Mouse (Mus musculus) embryo, embryonic 11.5 days (tissue): ENCODE measurements around the gene Mst1.

Experiments used
- DNase-seq: peaks from one replicate; pipeline ENCODE4 v3.0.0-alpha.2; 2012; ENCODE audit warnings: low read depth, low spot score

Mst1 gene

DNA sequence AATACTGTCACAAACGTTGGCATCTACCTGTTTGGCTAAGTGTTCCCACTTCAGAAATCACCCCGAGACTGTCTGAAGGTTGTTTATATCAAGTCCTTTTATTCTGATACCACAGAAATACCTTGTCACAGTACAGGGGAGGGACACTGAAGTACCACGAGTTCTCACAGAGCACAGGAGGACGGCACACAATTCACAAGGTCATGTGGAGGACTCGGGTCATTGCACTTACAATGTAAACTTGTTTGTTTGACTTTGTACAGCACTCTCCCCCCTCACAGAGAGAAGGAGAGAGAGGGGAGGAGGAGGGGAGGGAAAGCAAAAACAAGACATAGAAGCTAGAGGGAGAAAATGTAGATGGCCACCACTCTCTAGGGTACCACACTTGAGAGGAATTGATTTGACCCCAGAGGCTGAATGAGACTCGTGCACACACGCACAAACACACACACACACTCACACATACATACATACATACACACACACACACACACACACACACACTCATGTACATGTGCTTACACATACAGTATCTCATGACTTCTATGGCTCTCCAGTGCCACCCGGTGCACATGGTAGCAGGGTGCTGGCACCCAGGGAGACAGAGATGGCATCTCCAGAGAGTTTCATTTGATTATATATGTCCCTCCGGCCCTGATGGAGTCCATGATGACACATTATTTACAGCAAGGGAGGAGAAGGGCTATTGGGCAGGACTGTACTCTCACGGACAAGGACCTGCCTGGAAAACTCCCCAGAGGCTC, 15.9 kb downstream of the Mst1 start:
- DNase-seq: no peak

DNA sequence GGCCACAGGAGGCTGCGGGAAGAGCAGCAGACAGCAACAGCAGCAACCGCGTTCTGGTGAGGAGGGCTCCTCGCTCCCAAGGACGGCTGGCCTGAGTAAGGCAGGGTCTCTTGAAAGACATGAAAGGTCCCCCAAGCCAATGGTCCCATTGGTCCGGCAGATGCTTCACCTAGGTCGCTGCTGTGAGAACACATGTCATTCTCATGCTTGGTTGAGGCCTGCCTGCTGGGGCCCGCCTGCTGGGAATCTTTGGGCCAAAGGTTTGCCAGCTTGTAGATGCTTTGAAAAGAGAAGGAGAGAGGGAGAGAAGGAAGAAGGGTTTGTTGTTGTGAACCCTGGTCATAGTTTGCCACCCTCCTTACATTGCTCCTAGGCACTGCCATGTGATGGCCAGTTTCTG, 19.4 kb downstream of the Mst1 start:
- DNase-seq: no peak

DNA sequence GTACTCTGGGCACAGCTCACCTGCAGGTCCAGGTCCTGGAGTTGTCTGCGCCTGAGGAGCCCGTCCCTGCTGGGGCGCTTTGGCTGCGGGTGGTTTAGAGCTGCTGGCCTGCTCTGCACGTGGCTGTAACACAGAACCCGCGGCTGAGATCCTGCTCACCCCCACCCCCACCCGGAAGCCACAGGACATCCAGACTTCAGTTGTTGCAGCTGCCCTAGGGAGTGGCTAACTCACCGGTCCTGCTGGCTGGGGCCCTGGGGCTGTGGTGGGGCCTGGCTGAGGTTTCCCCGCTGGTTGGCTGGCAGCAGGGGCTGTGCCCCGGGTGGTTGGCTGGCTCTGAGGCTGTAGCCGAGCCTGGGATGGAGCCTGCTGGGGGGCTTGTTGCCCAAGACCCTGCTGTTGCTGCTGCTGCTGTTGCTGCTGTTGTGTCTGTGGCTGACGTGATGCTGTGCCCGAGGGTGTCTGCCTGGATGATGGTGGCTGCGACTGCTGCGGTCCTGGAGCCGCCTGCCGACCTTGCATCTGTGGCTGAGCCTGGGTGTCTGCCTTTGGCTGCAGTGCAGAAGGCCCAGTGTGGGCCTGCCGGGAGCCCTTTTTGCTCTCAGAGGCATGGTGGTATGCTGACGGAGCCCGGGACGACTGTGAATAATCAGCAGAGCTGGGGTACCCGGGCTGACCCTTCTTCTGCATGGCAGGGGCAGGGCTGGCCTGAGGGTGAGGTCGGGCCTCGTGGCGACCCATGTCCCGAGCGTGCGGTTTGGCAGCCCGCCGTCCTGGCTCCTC, 24.7 kb downstream of the Mst1 start:
- no peak for DNase-seq

DNA sequence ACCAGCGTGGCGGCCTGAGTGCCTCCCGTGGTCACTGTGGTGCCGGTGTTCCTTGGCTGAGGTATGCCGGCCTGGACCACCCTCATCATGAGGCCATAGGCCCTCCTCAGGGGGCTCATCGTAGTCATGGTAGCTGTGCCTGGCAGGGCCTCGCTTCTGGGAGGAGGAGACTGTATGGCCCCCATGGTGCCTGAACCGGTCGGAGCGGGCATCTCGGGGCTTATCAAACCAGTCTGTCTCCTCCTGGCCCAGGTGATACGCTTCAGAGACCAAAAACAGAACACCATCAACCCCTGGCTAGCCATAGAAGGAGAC, 25.3 kb downstream of the Mst1 start:
- DNase-seq: no peak

DNA sequence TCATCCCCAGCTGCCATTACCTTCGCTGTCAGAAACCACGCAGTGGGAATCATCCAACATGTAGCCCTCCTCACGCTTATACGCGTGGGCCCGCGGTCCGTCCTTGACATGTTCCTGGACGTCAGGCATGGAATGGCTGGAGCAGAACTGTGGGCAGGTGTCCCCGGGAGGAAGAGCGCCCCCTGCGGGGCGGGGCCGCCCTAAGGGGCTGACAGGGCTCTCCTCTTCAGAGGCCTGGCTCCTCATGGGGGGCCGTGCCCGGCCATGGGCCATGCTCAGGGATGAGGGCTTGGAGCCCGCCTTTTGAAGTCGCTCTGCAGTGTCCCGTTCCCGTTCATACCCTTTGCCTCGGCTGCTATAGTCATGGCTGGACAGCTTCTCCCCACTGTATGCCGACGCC, 25.9 kb downstream of the Mst1 start:
- no peak for DNase-seq

DNA sequence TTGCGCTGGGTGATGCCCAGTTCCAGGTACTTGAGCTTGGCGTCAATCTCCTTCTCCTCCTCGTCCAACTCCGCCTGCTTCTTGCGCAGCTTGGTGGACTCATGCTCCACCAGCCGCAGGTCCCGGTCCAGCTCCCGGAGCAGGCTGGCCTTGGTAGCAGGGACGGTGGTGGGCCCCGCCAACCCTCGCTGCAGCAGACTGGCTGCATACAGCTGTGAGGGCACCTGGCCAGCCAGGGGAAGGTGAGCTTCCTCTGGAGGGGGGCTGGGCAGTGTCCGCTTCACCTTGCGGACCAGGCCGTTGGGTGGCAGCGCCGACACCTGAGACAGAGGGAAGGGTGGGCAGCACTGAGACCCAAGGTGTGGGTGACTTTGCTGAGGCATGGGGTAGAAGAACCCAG, 27.6 kb downstream of the Mst1 start:
- no peak for DNase-seq

DNA sequence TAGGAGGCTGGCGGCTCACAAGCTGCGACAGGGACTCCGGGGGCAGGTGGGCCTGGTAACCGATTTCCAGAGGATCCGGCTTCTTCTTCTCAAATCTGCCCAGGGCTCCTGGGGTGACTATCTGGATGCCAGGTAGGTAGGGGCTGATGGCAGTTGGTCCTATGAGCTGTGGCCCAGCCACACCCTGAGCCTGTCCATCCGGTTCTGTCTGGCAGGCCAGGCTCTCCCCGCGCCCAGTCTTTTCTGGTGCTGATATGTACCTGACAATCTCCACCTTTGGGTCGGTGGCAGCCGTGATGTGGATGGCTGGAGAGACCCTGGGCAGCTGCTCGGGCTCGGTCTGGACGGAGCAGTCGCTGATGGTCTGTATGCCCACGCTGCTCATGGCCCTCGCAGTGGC, 29.9 kb downstream of the Mst1 start:
- DNase-seq: no peak

DNA sequence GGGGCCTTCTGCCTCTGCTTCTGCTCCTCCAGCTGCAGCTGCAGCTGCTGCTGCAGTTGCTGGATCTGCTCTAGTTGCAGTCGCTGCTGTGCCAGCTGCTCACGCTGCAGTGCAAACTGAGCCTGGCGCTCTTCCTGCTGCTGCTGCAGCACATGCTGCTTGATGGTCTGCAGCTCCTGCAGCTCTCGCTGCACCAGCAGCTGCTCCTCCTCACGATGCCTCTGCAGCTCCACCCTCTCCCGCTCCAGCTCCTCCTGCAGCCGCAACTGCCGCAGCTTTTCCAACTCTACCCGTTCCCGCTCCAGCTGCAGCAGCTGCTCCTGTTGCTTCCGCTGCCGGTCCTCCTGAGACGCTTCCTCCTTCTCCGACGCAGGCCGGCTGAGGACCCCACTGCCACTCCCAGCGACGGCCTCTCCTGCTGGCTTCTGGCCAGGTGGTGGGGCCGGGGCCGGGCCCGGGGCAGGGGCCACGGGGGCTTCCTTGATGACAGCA, 30.9 kb downstream of the Mst1 start:
- DNase-seq: no peak

DNA sequence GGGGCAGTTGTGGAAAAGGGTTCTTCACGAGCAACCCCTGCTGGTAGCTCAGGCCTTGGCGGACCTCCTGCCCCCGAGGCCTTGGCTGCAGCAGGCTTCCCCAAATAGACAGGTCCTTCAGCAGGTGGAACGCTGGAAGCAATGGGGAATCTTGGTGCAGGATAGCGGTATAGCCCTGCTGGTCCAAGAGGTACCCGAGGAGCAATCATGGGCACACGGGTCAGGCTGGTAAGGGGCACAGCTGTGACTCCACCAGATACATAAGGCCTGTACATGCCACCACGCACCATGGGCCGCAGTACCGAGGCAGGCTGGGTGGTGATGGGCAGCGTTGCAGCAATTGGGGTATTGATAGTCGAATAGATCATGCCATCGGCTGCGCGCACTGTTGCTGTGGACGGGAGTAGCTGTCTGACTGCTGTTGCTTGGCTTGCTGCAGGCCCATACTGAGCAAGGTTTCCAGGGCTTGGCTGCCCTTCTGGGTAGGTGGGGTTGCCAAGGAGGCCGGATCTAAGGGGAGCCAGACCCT, 31.4 kb downstream of the Mst1 start:
- no peak for DNase-seq

DNA sequence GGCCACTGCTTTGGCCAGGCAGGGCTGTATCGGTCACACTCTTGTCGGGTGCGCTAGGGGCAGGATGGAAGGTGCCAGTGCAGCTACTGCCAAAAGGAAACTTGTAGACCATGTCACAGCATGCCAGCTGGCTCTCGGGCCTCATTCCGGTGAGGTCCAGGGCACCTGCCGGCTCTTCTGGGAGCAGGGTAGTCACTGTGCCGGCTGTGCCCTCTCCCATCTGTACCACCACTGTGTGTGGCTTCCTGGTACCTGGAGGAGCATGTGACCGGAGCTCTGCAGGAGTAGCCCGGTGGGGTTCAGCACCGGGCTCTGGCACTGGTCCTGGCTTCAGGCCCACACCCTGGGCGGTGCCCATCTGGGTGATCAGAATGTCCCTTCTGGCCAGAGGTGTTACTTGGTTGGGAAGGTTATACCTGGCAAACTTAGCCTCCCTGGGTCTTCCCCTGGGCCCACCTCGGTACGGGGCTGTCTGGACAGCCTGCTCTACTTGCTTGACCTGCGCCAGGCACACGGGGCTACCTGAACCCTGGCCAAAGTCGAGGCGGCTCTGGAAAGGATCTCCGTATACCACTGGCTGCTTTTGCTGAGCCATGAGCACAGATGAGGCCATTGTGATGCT, 32.6 kb downstream of the Mst1 start:
- no peak for DNase-seq

DNA sequence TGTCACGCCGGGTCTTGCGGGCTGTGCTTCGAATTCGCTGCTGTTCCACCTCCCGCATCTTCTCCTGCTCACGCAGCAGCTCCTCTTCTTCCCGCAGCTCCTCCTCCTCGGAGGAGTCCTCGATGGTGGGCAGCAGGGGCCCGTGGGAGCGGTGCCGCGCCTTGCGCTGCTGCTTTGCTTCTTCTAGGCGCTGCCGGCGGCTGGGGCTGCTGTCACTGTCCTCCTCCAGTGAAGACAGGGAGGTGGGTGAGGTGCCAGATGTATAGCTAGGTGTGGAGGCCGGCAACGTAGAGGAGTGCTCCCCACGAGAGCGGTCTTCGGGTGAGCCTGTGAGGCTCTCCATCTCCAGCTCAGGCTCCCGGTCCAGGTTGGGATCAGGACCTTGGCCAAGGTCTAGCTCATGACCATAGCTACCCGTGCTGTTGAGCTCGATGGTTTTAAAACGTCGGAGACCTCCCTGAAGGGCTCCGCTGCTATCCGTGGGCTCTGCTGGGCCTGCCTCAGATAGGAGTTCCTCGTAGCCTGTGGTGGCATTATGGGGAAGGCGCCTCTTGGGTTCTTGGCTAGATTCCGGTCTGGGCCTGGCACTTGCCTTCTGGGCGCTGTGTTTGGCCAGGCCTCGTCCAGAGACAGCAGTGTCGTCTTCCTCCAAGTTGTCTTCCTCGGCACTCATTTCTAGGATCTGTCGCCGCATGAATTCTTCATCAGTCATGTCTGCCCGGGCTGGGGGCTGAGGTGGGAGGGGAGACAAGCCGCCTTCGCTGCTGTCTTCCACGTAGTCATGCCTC, 35.2 kb downstream of the Mst1 start:
- no peak for DNase-seq

DNA sequence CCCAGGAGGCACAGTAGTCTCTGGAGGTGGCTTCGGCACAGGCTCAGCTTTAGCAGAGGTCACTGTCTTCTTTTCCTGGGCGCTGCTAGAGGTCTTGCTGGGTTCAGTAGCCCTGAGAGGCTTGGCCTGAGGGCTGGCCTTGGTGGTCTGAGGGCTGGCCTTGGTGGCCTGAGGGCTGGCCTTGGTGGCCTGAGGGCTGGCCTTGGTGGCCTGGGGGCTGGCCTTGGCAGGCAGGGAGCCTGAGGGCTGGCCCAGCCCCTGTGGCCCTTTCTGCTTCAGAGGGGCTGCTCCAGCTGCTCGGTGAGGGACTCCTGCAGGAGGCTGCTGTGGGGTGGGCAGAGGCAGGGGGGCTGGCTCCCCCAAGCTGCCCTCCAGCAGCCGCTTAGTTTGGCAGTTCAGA, 36.9 kb downstream of the Mst1 start:
- no peak for DNase-seq

DNA sequence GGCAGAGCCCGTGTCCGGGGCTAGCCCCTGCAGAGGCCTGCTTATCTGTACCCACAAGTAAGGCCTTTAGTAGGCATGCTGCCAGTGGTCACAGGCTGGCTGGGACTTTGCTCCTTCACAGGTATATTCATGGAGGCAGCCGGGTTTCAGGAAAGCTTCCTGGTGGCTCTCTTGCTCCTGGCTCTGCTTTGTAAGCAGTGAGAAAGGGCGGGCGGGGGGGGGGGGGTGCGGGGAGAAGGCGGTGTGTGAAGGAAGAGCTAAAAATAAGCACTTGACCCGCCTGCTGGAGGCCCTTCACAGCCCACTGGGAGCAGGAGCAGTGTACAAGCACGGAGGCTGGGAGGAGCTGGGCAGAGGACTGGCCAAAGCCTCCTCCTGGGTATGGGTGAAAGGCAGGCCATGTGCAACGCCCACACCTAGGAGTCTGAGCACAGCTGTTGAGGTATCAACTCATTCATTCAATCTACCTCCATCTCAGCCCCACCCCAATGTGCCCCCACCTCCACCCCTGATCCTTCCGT, 39.7 kb downstream of the Mst1 start:
- no peak for DNase-seq

DNA sequence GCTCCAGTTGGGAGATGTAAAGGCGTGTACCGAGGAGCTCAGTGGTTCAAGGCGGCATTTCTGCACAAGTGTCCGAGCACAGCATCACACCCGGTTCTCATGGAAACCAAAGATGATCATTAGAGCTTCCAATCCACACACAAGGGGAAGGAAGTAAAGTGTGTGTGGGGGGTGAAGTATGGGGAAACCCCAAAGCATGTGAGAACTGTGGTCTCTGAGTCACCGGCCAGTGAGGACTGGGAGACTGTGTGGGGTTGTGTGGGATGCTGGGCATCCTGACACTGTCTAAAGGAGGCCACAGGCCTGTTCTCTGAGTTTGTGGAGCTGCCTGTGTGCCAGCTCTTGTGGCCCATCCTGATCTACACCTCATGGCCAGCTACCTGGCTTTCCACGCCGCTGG, 40.4 kb downstream of the Mst1 start:
- DNase-seq: no peak

DNA sequence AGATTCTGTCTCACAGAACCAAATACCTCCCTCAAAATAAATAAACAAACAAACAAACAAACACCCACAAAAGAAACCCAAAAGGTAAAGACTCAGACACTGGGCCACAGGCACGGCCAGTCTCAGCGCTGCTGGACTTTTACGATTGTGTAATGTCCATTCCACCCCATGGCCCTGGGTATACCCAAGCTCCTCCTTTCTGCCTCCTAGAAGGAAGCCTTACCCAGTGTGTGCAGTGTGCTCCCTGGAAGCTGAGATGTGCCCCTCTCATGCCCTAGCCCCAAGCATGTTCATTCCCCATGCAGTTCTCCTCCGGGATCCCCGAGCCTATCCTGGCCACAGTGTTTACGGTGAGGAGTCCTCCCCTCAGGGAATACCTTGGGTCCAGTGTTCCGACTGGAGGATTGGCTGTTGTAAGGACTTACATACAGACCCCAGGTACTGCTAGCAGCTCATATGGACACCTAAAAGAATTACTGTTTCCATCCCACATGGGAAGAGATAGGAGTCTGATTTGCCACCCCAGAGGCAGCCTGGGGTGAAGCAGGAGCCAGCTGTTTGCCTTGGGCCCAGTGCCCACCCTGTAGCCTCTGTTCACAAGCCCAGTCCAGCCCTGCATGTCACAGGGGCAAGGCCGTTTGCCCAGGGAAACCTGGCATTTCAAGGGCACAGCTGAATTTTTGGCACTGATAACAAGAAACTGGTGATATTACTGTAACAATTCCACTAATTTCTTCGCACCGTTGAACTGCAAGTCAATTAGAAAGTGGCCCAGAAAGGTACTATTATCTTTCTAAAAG, 41.1 kb downstream of the Mst1 start:
- no peak for DNase-seq

DNA sequence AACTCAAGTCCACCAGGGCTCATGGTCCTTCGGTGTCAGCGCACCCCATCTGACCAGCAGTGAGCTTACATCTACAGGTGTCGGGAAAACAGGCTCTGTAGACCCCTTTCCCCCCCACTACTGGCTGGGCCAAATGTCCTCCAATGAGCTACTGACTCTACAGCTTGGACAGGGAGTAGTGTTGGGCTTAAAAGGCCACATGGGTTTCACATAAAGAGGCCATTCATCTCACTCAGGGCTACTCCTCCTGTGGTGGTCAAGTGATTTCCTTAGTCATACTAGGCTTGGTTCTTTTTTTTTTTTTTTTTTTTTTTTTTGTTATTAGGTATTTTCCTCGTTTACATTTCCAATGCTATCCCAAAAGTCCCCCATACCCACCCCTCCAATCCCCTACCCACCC, 43.7 kb downstream of the Mst1 start:
- no peak for DNase-seq

DNA sequence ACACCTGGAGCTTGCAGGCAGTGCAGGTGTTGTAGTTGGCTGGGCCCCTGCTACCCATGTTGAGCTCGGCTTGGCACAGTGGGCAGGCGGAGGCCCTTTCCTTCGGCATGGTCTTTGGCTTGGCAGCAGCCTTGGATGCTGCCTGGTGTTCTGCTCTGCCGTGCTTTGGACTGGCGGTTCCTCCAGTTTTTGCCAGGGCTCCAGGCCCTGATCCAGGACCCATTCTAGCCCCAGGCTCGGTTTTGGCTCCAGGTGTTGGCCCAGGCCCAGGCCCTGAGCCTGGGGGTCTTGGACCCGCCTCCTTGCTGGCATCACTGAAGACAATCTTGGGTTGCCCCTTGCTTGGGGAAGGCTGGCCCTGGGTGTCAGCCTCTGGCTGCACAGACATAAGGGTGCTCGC, 45.5 kb downstream of the Mst1 start:
- no peak for DNase-seq

DNA sequence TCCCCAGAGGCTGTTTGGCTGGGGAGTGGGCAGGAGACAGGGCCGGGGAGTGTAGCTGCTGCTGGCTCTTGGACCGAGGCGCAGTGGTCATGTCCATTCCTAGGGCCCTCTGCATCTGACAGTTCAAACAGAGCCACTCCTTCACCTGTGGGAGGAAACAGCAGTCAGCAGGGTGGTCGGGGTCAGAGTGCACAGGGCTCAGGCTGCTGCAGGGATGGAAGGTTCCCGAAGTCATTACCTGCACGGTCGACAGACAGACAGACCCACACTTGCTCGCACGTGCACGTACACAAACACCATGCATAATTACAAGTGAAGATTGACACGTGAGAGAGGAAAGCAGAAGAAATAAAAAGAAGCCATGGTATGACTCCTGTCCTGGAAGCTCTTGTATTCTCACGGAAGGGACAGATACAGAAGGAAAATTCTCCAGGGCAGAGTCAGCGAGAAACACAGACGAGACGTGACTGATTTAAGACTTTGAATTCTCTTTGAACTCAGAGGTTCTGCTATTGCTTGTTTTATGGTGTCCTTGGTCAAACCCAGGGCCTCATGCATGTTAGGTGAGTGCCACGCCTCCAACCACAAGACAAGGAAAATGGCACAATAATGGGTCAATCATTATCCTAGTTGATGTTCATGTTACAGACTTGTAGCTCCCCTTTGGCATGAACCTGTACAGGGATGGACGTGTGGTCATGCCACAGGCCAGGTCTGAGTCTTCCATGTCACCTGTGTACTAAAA, 46.4 kb downstream of the Mst1 start:
- no peak for DNase-seq

DNA sequence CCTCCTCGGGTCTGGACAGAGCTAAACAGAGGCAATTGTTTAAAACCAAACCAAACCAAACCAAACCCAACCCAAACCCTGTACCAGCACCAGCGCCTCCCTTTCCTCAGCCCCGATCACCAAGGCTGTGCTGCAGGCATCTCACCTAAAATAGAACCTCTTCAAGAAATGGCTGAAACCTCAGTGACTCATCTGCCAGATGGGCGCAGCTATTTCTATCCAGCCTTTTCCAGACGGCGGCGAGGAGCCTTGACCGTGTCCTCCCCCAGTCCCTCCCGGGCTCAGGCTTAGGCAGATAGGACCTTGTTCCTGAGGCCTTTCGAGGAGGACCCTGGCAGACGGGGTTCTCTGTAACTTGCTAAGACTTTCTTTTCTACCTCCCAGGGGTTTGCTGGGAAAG, 48.0 kb downstream of the Mst1 start:
- no peak for DNase-seq
